Mouse (Mus musculus) Patski (cell line): Measurements from ENCODE around the gene 4930451I11Rik. TPM values are rescaled to one million over a fixed set of nuclear protein-coding genes. Genes with fewer than 3 reads are reported as not detected.

Source experiments
- ATAC-seq: fragments of 100-300 bp; one replicate; pipeline ENCODE4 v1.8.0; 2021
- CTCF ChIA-PET: fragments of 350-600 bp; sonication (Branson Sonifier 250); formaldehyde crosslinking; loops from one replicate; lab custom pipeline; 2022; ENCODE audit warnings: inconsistent platforms; lab: Charles Lee
- POLR2A ChIA-PET: fragments of 350-600 bp; sonication (Branson Sonifier 250); formaldehyde crosslinking; loops from one replicate; lab custom pipeline; 2022; ENCODE audit warnings: antibody characterized with exemption, inconsistent platforms; lab: Charles Lee
- DNase-seq: peaks from one replicate; pipeline ENCODE4 v3.0.0-alpha.2; 2011; ENCODE audit warnings: low read depth, low spot score
- H3K27me3 ChIP-seq: fragments of 371-371 bp; one replicate; pipeline ENCODE4 v1.5.1; 2021
- CTCF ChIP-seq: fragments of 100-300 bp; IDR thresholded peaks from one replicate; pipeline ENCODE4 v1.5.1; 2021
- in situ Hi-C: fragments of 300-500 bp; cut with MboI; formaldehyde crosslinking; loops from 3 replicates; pipeline ENCODE4 v1.11.1; 2018; ENCODE audit warnings: low pct_unique_long_range_greater_than_20kb, mixed read lengths
- polyA plus RNA-seq: library from polyadenylated mRNA; unstranded; gene quantifications from one replicate; pipeline ENCODE4 v1.2.3, GENCODE M21; 2021

4930451I11Rik gene
- polyA plus RNA-seq, 1 experiment from 2014 or later: not detected

DNA sequence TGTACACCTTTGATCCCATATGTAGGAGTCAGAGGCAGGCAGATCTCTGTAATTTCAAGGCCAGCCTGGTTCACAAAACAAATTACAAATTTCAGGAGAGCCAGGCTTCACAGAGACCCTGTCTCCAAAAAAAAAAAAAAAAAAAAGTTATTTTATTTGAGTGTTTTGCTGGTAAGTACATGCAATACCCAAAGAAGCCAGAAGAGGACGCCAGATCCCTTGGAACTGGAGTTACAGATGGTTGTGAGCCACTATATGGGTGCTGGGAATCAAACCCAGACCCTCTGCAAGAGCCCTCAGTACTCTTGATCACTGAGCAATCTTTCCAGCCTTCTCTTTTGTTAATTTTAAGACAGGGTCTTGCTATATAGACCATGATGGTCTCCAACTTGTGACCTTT is 12.6 kb downstream of the 4930451I11Rik start:
- DNase-seq (no peak), ATAC-seq (no peak)
- no peak for TF ChIP-seq CTCF
- ChIA-PET CTCF (no interaction called here), POLR2A (no interaction called here)
- in situ Hi-C loops: no loop called here
- H3K27me3 ChIP-seq: no peaks in the 10 kb centered on the region

DNA sequence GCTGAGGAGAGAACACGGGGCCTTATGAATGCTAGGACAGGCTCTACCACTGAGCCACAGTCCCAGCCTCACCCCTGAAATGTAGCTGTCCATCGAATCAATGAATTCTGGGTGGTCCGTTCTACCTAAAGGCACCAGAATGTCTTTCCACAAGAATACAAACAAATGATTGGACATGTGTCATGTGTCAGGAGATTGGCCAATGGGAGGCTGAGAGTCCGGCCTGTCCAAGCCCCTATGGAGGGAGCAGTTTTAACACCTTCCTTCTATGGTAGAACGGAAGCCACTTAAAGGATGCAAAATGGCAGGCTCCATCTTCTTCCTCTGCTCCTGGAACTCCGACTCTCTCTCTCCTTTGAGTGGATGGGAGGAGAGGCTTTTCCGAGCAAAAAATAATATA is 13.8 kb downstream of the 4930451I11Rik start:
- ChIA-PET CTCF (no interaction called here), POLR2A (interaction anchor here (1.0 kb wide), 1 partner anchor 18 kb away, joined by 4 read pairs; no protein-coding TSS in a partner anchor)
- H3K27me3 ChIP-seq: no peaks in the 10 kb centered on the region
- TF ChIP-seq CTCF: no peak
- no peak for ATAC-seq
- in situ Hi-C loops: no loop called here
- DNase-seq: no peak

- ChIA-PET CTCF (interaction anchor here (1.2 kb wide), 1 partner anchor 141 kb away, joined by 3 read pairs; no protein-coding TSS in a partner anchor), POLR2A (interaction anchor here (0.6 to 1.0 kb wide), 2 partner anchors 17 to 331 kb away, joined by 4 to 5 read pairs; no protein-coding TSS in a partner anchor)
- no peak for DNase-seq
- TF ChIP-seq CTCF: no peak
- no peaks in the 10 kb centered on the region for H3K27me3 ChIP-seq
- no peak for ATAC-seq
- in situ Hi-C loops: no loop called here
These were observed 14.9 kb downstream of the 4930451I11Rik start for GRCm38 (mm10) chr7:126816494-126816893.

- H3K27me3 ChIP-seq: no peaks in the 10 kb centered on the region
- ChIA-PET CTCF (no interaction called here), POLR2A (no interaction called here)
- in situ Hi-C loops: no loop called here
- DNase-seq (no peak), ATAC-seq (no peak)
- TF ChIP-seq CTCF: no peak
These were observed 15.7 kb downstream of the 4930451I11Rik start for GRCm38 (mm10) chr7:126815726-126816222.

GRCm38 (mm10) chr7:126809723-126810369 is 21.6 kb downstream of the 4930451I11Rik start:
- no peak for ATAC-seq
- in situ Hi-C loops: no loop called here
- TF ChIP-seq CTCF: no peak
- ChIA-PET CTCF (interaction anchor here (0.8 to 1.4 kb wide), 3 partner anchors 12 to 301 kb away, joined by 3 to 6 read pairs (median 3); no protein-coding TSS in a partner anchor), POLR2A (interaction anchor here (0.8 kb wide), 1 partner anchor 13 kb away, joined by 3 read pairs; no protein-coding TSS in a partner anchor)
- no peak for DNase-seq
- no peaks in the 10 kb centered on the region for H3K27me3 ChIP-seq

- ATAC-seq (peak; percentile 83), DNase-seq (no peak)
- TF ChIP-seq CTCF: no peak
- POLR2A ChIA-PET: interaction anchor here (0.6 kb wide), 1 partner anchor 72 kb away, joined by 3 read pairs; no protein-coding TSS in a partner anchor
- H3K27me3 ChIP-seq: no peaks in the 10 kb centered on the region
- CTCF ChIA-PET: no interaction called here
- in situ Hi-C loops: no loop called here
These were observed 22.6 kb downstream of the 4930451I11Rik start for GRCm38 (mm10) chr7:126808703-126809455.

- ATAC-seq: no peak
- ChIA-PET CTCF (no interaction called here), POLR2A (interaction anchor here (0.6 kb wide), 1 partner anchor 13 kb away, joined by 3 read pairs; no protein-coding TSS in a partner anchor)
- no peaks in the 10 kb centered on the region for H3K27me3 ChIP-seq
- DNase-seq: no peak
- in situ Hi-C loops: no loop called here
- TF ChIP-seq CTCF: no peak
These were observed 24.0 kb downstream of the 4930451I11Rik start for GRCm38 (mm10) chr7:126807405-126807804.

- in situ Hi-C loops: no loop called here
- ATAC-seq: no peak
- H3K27me3 ChIP-seq: no peaks in the 10 kb centered on the region
- CTCF ChIA-PET: no interaction called here
- POLR2A ChIA-PET: interaction anchor here (0.6 kb wide), 1 partner anchor 13 kb away, joined by 3 read pairs; no protein-coding TSS in a partner anchor
- no peak for TF ChIP-seq CTCF
- no peak for DNase-seq
These were observed 24.5 kb downstream of the 4930451I11Rik start for GRCm38 (mm10) chr7:126806956-126807355.

GRCm38 (mm10) chr7:126803751-126804150 is 27.7 kb downstream of the 4930451I11Rik start:
- ChIA-PET CTCF (no interaction called here), POLR2A (no interaction called here)
- in situ Hi-C loops: no loop called here
- no peak for TF ChIP-seq CTCF
- ATAC-seq (no peak), DNase-seq (no peak)
- no peaks in the 10 kb centered on the region for H3K27me3 ChIP-seq

- ChIA-PET CTCF (no interaction called here), POLR2A (no interaction called here)
- no peak for ATAC-seq
These were observed 28.3 kb downstream of the 4930451I11Rik start for GRCm38 (mm10) chr7:126803181-126803580.

More at GRCm38 (mm10) chr7:126803181-126803580, 28.3 kb downstream of the 4930451I11Rik start:
- in situ Hi-C loops: no loop called here
- no peak for TF ChIP-seq CTCF
- no peaks in the 10 kb centered on the region for H3K27me3 ChIP-seq
- no peak for DNase-seq
